Mouse (Mus musculus) CH12.LX (cell line): Measurements from ENCODE around the gene Riox1. TPM values are rescaled to one million over a fixed set of nuclear protein-coding genes. Genes with fewer than 3 reads are reported as not detected.

Source experiments
- DNase-seq: peaks from one replicate; pipeline ENCODE4 v3.0.0-alpha.2; 2013; ENCODE audit errors: extremely low read depth
- H3K27ac ChIP-seq: 2 replicates; pipeline ENCODE4 v1.5.1; 2012; ENCODE audit warnings: low read depth, mild to moderate bottlenecking, control low read depth, moderate library complexity; ENCODE audit not compliant: insufficient read depth
- H3K27me3 ChIP-seq: replicated peaks from 2 replicates; pipeline ENCODE3; 2012; ENCODE audit warnings: inconsistent platforms
- H3K36me3 ChIP-seq, 2 experiments: replicated peaks in 1 of 2; 2 replicates each; pipeline versions ENCODE3 to v1.6.1; 2012; ENCODE audit warnings: inconsistent platforms in 1 of 2, low read length in 1 of 2, mild to moderate bottlenecking in 1 of 2, mixed read lengths in 1 of 2, moderate library complexity in 1 of 2; ENCODE audit not compliant: control insufficient read depth in 1 of 2, insufficient read depth in 1 of 2
- H3K4me1 ChIP-seq, 2 experiments: 2 replicates each; pipeline ENCODE4 v1.6.1; 2012; ENCODE audit warnings: inconsistent platforms in 1 of 2, moderate library complexity in 1 of 2; ENCODE audit not compliant: insufficient read depth in 2 of 2, control insufficient read depth in 1 of 2
- H3K4me2 ChIP-seq: 2 replicates; pipeline ENCODE4 v1.6.1; 2012; ENCODE audit warnings: low read depth, mild to moderate bottlenecking, control low read depth; ENCODE audit not compliant: poor library complexity, insufficient read depth, severe bottlenecking
- H3K4me3 ChIP-seq, 3 experiments: fragments of 150-350 bp in 1 of 3; sonication (generic) in 1 of 3; replicated peaks in 1 of 3; 2 replicates each; pipeline versions ENCODE3 to v1.5.1; 2011 to 2012; ENCODE audit warnings: low read depth in 2 of 3, low read length in 2 of 3, mild to moderate bottlenecking in 2 of 3, moderate library complexity in 2 of 3, control low read depth in 1 of 3, improper control_type of control experiment in 1 of 3, inconsistent platforms in 1 of 3, mixed read lengths in 1 of 3; ENCODE audit not compliant: poor library complexity in 1 of 3
- H3K79me2 ChIP-seq: replicated peaks from 2 replicates; pipeline ENCODE4 v1.6.1; 2012; ENCODE audit warnings: mild to moderate bottlenecking, moderate library complexity; ENCODE audit not compliant: control insufficient read depth, poor library complexity, insufficient read depth, severe bottlenecking; ENCODE audit errors: extremely low read depth
- H3K9ac ChIP-seq: 2 replicates; pipeline ENCODE4 v1.6.1; 2012; ENCODE audit warnings: low read depth, mild to moderate bottlenecking, control low read depth, moderate library complexity; ENCODE audit not compliant: insufficient read depth
- H3K9me3 ChIP-seq: replicated peaks from 2 replicates; pipeline ENCODE3; 2012; ENCODE audit warnings: low read length, inconsistent platforms, mixed read lengths
- CHD2 ChIP-seq: IDR thresholded peaks from 2 replicates; pipeline ENCODE4 v1.6.1; 2011; ENCODE audit warnings: low read length, improper control_type of control experiment
- ELF1 ChIP-seq: IDR thresholded peaks from 2 replicates; pipeline ENCODE4 v1.6.1; 2014; ENCODE audit warnings: low read depth, mild to moderate bottlenecking, inconsistent platforms, low read length, improper control_type of control experiment
- KAT2A ChIP-seq: IDR thresholded peaks from 2 replicates; pipeline ENCODE4 v1.6.1; 2012; ENCODE audit warnings: low read length, improper control_type of control experiment, inconsistent platforms; ENCODE audit not compliant: insufficient replicate concordance
- MAX ChIP-seq: IDR thresholded peaks from 2 replicates; pipeline ENCODE4 v1.6.1; 2011; ENCODE audit warnings: low read length, improper control_type of control experiment
- MEF2A ChIP-seq: IDR thresholded peaks from 2 replicates; pipeline ENCODE4 v1.6.1; 2014; ENCODE audit warnings: low read depth, mild to moderate bottlenecking, inconsistent platforms, low read length, improper control_type of control experiment, borderline replicate concordance
- MXI1 ChIP-seq: IDR thresholded peaks from 2 replicates; pipeline ENCODE4 v1.6.1; 2011; ENCODE audit warnings: mild to moderate bottlenecking, low read depth, low read length, improper control_type of control experiment
- NRF1 ChIP-seq: IDR thresholded peaks from 2 replicates; pipeline ENCODE4 v1.6.1; 2014; ENCODE audit warnings: low read depth, mild to moderate bottlenecking, inconsistent platforms, low read length, improper control_type of control experiment, moderate library complexity
- POLR2A ChIP-seq: IDR thresholded peaks from 2 replicates; pipeline ENCODE4 v1.6.1; 2011; ENCODE audit warnings: low read depth, mild to moderate bottlenecking, improper control_type of control experiment, low read length
- POLR2AphosphoS2 ChIP-seq: IDR thresholded peaks from 2 replicates; pipeline ENCODE4 v1.6.1; 2011; ENCODE audit warnings: low read depth, low read length, improper control_type of control experiment
- SMC3 ChIP-seq: IDR thresholded peaks from 2 replicates; pipeline ENCODE4 v1.6.1; 2011; ENCODE audit warnings: low read depth, low read length, improper control_type of control experiment
- TBP ChIP-seq: conservative IDR thresholded peaks from 2 replicates; pipeline ENCODE4 v1.6.1; 2011; ENCODE audit warnings: low read depth, low read length, improper control_type of control experiment
- USF1 ChIP-seq: IDR thresholded peaks from 2 replicates; pipeline ENCODE4 v1.6.1; 2014; ENCODE audit warnings: low read depth, mild to moderate bottlenecking, inconsistent platforms, low read length, improper control_type of control experiment
- USF2 ChIP-seq: conservative IDR thresholded peaks from 2 replicates; pipeline ENCODE4 v1.6.1; 2011; ENCODE audit warnings: low read depth, low read length, improper control_type of control experiment
- ZMIZ1 ChIP-seq: IDR thresholded peaks from 2 replicates; pipeline ENCODE4 v1.6.1; 2012; ENCODE audit warnings: low read depth, mild to moderate bottlenecking, inconsistent platforms, low read length, improper control_type of control experiment
- ZNF384 ChIP-seq: IDR thresholded peaks from 2 replicates; pipeline ENCODE4 v1.6.1; 2012; ENCODE audit warnings: low read depth, low read length, improper control_type of control experiment, inconsistent platforms
- dilution Hi-C: fragments of 300-500 bp; cut with MboI; formaldehyde crosslinking; loops from 2 replicates; pipeline ENCODE4 v1.14.3; 2020; ENCODE audit warnings: low sequenced_read_pairs; ENCODE audit not compliant: extremely low pct_unique_long_range_greater_than_20kb, extremely low pct_ligation_motif_present
- in situ Hi-C: fragments of 300-500 bp; cut with MboI; formaldehyde crosslinking; loops from 3 replicates; pipeline ENCODE4 v1.14.3; 2019; ENCODE audit warnings: low sequenced_read_pairs, low pct_ligation_motif_present, low pct_unique_long_range_greater_than_20kb, mixed read lengths
- polyA plus RNA-seq: library from polyadenylated mRNA; unstranded; fragments of >175 nt; gene quantifications from 2 replicates; pipeline ENCODE4 v1.2.1, GENCODE M21; 2012; ENCODE audit warnings: low read depth; ENCODE audit not compliant: insufficient read length
- total RNA-seq, 2 experiments: library from RNA; depleted of rRNA; stranded (reverse); fragments of 300-350 nt in 1 of 2; fragments of >200 nt in 1 of 2; gene quantifications; 2 replicates each; pipeline ENCODE4 v1.2.3; 2012 to 2014

The Riox1 gene
- total and polyA plus RNA-seq, 3 experiments: 29.5 to 34.3 (median 31.9) TPM

- H3K4me3 ChIP-seq: no peak overlapping the region
- no peak for DNase-seq
- in situ Hi-C loops: no loop called here
- dilution Hi-C loops: no loop called here
- H3K4me2 ChIP-seq: no peak overlapping the region
- H3K4me1 ChIP-seq: peaks cover 4 to 38% of the 10 kb centered on the region in 2 experiments; a peak in 3 of 4 replicates
- no peak overlapping the region for H3K27ac ChIP-seq
- 0 out of 2 replicates have a peak, but pooled peaks cover 5% of the 10 kb centered on the region for H3K79me2 ChIP-seq
- TF ChIP-seq KAT2A (no peak), USF2 (no peak), CHD2 (no peak), NRF1 (no peak), MAX (no peak), MXI1 (no peak), SMC3 (no peak), POLR2A (no peak), MEF2A (no peak)
- no peaks in the 10 kb centered on the region for H3K36me3 ChIP-seq
- H3K27me3 ChIP-seq: no peaks in the 10 kb centered on the region
- no peak overlapping the region for H3K9ac ChIP-seq
- no peaks in the 10 kb centered on the region for H3K9me3 ChIP-seq
Observed at GRCm38 (mm10) chr12:83925160-83925703, 25.2 kb upstream of the Riox1 start.

- dilution Hi-C loops: no loop called here
- peaks cover 4 to 31% of the 10 kb centered on the region in 2 experiments; a peak in 3 of 4 replicates for H3K4me1 ChIP-seq
- no peaks in the 10 kb centered on the region for H3K36me3 ChIP-seq
- no peak overlapping the region for H3K9ac ChIP-seq
- DNase-seq: no peak
- H3K27me3 ChIP-seq: no peaks in the 10 kb centered on the region
- TF ChIP-seq MEF2A (no peak), ZMIZ1 (no peak), ZNF384 (no peak), SMC3 (no peak), POLR2AphosphoS2 (no peak), TBP (no peak), USF1 (no peak)
- H3K79me2 ChIP-seq: 0 out of 2 replicates have a peak, but pooled peaks cover 2% of the 10 kb centered on the region
- no peaks in the 10 kb centered on the region for H3K9me3 ChIP-seq
- H3K4me2 ChIP-seq: no peak overlapping the region
- in situ Hi-C loops: no loop called here
- no peak overlapping the region for H3K4me3 ChIP-seq
- no peak overlapping the region for H3K27ac ChIP-seq
Observed at GRCm38 (mm10) chr12:83926061-83926460, 24.3 kb upstream of the Riox1 start.

GRCm38 (mm10) chr12:83927747-83928146, 22.7 kb upstream of the Riox1 start:
- dilution Hi-C loops (no loop called here), in situ Hi-C loops (no loop called here)
- H3K79me2 ChIP-seq: no peaks in the 10 kb centered on the region
- H3K4me1 ChIP-seq: peaks cover 4 to 33% of the 10 kb centered on the region in 2 experiments; a peak in 3 of 4 replicates
- H3K27me3 ChIP-seq: no peaks in the 10 kb centered on the region
- H3K9ac ChIP-seq: no peak overlapping the region
- no peaks in the 10 kb centered on the region for H3K9me3 ChIP-seq
- H3K4me2 ChIP-seq: no peak overlapping the region
- no peaks in the 10 kb centered on the region for H3K36me3 ChIP-seq
- TF ChIP-seq ELF1 (no peak), KAT2A (no peak)
- no peak overlapping the region for H3K4me3 ChIP-seq
- DNase-seq: no peak
- no peak overlapping the region for H3K27ac ChIP-seq
